Mouse (Mus musculus) heart, embryonic 10.5 days (tissue): ENCODE data around the gene Sox30. TPM values are rescaled to one million over a fixed set of nuclear protein-coding genes. Genes with fewer than 3 reads are reported as not detected.

ENCODE experiments used
- DNase-seq: peaks from one replicate; pipeline ENCODE4 v3.0.0-alpha.2; 2017; ENCODE audit warnings: low spot score
- H3K27ac ChIP-seq: fragments of 300-500 bp; sonication (generic); 2 replicates; pipeline ENCODE4 v1.5.1; 2016; ENCODE audit warnings: mild to moderate bottlenecking
- H3K27me3 ChIP-seq: fragments of 300-500 bp; sonication (generic); 2 replicates; pipeline ENCODE4 v1.6.1; 2016; ENCODE audit warnings: mild to moderate bottlenecking; ENCODE audit not compliant: poor library complexity, insufficient read depth, severe bottlenecking
- H3K36me3 ChIP-seq: fragments of 300-500 bp; sonication (generic); 2 replicates; pipeline ENCODE4 v1.6.1; 2016; ENCODE audit warnings: mild to moderate bottlenecking, moderate library complexity
- H3K4me1 ChIP-seq: fragments of 300-500 bp; sonication (generic); 2 replicates; pipeline ENCODE4 v1.6.1; 2016; ENCODE audit warnings: mild to moderate bottlenecking
- H3K4me3 ChIP-seq: fragments of 300-500 bp; sonication (generic); 2 replicates; pipeline ENCODE4 v1.5.1; 2016; ENCODE audit warnings: mild to moderate bottlenecking, moderate library complexity
- H3K9me3 ChIP-seq: fragments of 300-500 bp; sonication (generic); 2 replicates; pipeline ENCODE4 v1.6.1; 2016; ENCODE audit warnings: mild to moderate bottlenecking, moderate library complexity
- WGBS: fragments of 180-500 bp; shearing (Covaris S2); methylation state at CpG from one replicate; pipeline ENCODE4 v1.1.7; 2016; 5-methylcytosine and 5-hydroxymethylcytosine counted together
- polyA plus RNA-seq: library from polyadenylated mRNA; unstranded; fragments of >200 nt; fragmentation: Nextera tagmentation; extraction: Ambion mirVana; gene quantifications from 2 replicates; pipeline ENCODE4 v1.2.1, GENCODE M21; 2016

The Sox30 gene
- polyA plus RNA-seq, 1 experiment from 2014 or later, result 0.05 TPM

- 71% methylated on average over 4 of the region's 4 CpGs for WGBS
- Histone ChIP-seq H3K9me3 (no peaks in the 10 kb centered on the region), H3K36me3 (peaks cover 50% of the 10 kb centered on the region), H3K4me3 (no peak overlapping the region), H3K27ac (peak overlapping the region; percentile 72; the same call in 1 of the 2 replicates), H3K27me3 (no peaks in the 10 kb centered on the region), H3K4me1 (peaks cover 57% of the 10 kb centered on the region)
- no peak for DNase-seq
These were observed 82.5 kb downstream of the Sox30 start for GRCm38 (mm10) chr11:46062569-46062968.

GRCm38 (mm10) chr11:46062993-46063731 is 83.1 kb downstream of the Sox30 start:
- H3K27ac ChIP-seq, result peak overlapping the region; percentile 72
- 53% methylated on average over 9 of the region's 9 CpGs for WGBS
- no peak overlapping the region for H3K4me3 ChIP-seq
- no peak for DNase-seq
- H3K36me3 ChIP-seq, result peaks cover 50% of the 10 kb centered on the region
- H3K9me3 ChIP-seq, result no peaks in the 10 kb centered on the region
- H3K27me3 ChIP-seq, result no peaks in the 10 kb centered on the region
- H3K4me1 ChIP-seq, result peaks cover 57% of the 10 kb centered on the region

GRCm38 (mm10) chr11:46064767-46065166 is 84.7 kb downstream of the Sox30 start:
- DNase-seq, result no peak
- peak overlapping the region; percentile 82 for H3K27ac ChIP-seq
- 57% methylated on average over 8 of the region's 8 CpGs for WGBS
- H3K4me3 ChIP-seq, result no peak overlapping the region
- H3K4me1 ChIP-seq, result peaks cover 71% of the 10 kb centered on the region
- no peaks in the 10 kb centered on the region for H3K9me3 ChIP-seq
- peaks cover 53% of the 10 kb centered on the region for H3K36me3 ChIP-seq
- no peaks in the 10 kb centered on the region for H3K27me3 ChIP-seq

GRCm38 (mm10) chr11:46065201-46066011 is 85.3 kb downstream of the Sox30 start:
- Histone ChIP-seq H3K27me3 (no peaks in the 10 kb centered on the region), H3K4me3 (no peak overlapping the region), H3K4me1 (peaks cover 75% of the 10 kb centered on the region), H3K27ac (peak overlapping the region; percentile 82), H3K9me3 (no peaks in the 10 kb centered on the region), H3K36me3 (peaks cover 52% of the 10 kb centered on the region)
- 50% methylated on average over 21 of the region's 21 CpGs for WGBS
- DNase-seq, result peak; percentile 91

Other genes starting within 250 kb of the Sox30 start
- 69.6 and 80.0 TPM in 2 replicates for gene Clint1, start 128.3 kb upstream of the Sox30 start, polyA plus RNA-seq
- gene Lsm11, start 35.4 kb upstream of the Sox30 start, polyA plus RNA-seq, result 7.6 and 8.5 TPM in 2 replicates
- 9.0 and 9.9 TPM in 2 replicates for gene Thg1l, start 24.8 kb upstream of the Sox30 start, polyA plus RNA-seq
- 4.3 and 4.5 TPM in 2 replicates for gene Gm12166, start 72.0 kb downstream of the Sox30 start, polyA plus RNA-seq
- 24.2 and 32.9 TPM in 2 replicates for gene Adam19, start 75.7 kb downstream of the Sox30 start, polyA plus RNA-seq
- gene Nipal4, start 186.2 kb downstream of the Sox30 start, polyA plus RNA-seq, result 7.8 and 15.7 TPM in 2 replicates